8 mouse cellular contexts compared by ENCODE assay signal in the genomic region with DNA sequence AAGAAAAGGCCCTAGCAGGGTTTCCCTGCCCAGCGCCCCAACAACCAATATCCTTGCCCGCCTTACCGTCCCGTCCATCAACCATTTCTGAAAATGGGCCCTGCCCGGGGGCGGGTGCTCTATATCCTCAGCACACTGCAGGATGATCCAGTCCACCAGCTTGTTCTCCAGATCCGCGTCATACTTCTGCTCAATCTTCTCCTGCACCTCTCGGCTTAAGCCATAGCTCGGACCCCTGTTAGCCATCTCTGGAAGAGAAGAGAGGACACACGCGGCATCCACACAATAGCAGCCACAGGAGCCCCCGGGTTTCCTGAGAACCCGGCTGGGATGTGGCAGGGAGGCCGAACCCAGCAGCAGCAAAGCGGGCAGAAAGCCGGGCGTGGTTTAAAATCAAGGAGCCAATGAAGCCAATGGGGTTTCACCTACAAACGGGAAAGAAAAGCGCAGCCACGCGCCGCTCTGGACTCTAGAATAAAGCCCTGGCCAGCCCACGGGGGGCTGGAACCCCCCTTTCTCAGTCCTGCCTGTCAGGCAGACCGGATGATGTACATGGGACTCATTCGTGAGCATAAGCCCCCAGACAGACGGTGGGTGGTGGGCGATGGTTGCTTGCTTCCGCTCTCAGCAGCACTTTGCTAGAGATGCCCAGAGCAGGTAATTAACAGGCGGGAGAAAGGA. TPM values are rescaled to one million over a fixed set of nuclear protein-coding genes. Genes with fewer than 3 reads are reported as not detected.
DNase-seq lines count a peak whose midpoint lies in the region; ATAC-seq and TF ChIP-seq lines count a peak whose summit lies in the region.
"Had no signal": no experiment of that assay in that cellular context is flagged by ENCODE, and none has a peak within 500 bp of the region (broad histone marks: within the 10 kb centered on the region; RNA-seq: fewer than 3 reads in every experiment).

Gene Tagln3 (minus strand): TSS at position 548 of the 681 bp plus-strand sequence.

- WGBS in embryonic facial prominence, embryonic 12.5 days, result under 1% methylated on average over 30 of the region's 30 CpGs
- WGBS in hindbrain, embryonic 10.5 days, result under 1% methylated on average over 30 of the region's 30 CpGs
- WGBS in midbrain, embryonic 10.5 days, result under 1% methylated on average over 30 of the region's 30 CpGs

- TF ChIP-seq CTCF in left cerebral cortex, adult 2 months (IDR thresholded peaks at IDR 0.05), result no peak

- H3K4me2 ChIP-seq in embryonic facial prominence, embryonic 12.5 days (replicated peaks), result peak within 1 kb of the TSS; percentile 87

- H3K36me3 ChIP-seq in embryonic facial prominence, embryonic 12.5 days, result peaks cover 11% of the 10 kb centered on the region
- H3K36me3 ChIP-seq in hindbrain, embryonic 10.5 days, result peaks cover 47% of the 10 kb centered on the region
- H3K36me3 ChIP-seq in midbrain, embryonic 10.5 days, result peaks cover 47% of the 10 kb centered on the region

- ATAC-seq in embryonic facial prominence, embryonic 12.5 days (ENCODE audit: insufficient number of reproducible peaks, insufficient read depth, low FRiP score, low TSS enrichment), result peak; percentile 72

- H3K27ac ChIP-seq in embryonic facial prominence, embryonic 12.5 days, result peak within 1 kb of the TSS; percentile 78
- H3K27ac ChIP-seq in hindbrain, embryonic 10.5 days, result peak within 1 kb of the TSS; percentile 91
- H3K27ac ChIP-seq in left cerebral cortex, adult 2 months, result peak within 1 kb of the TSS; percentile 97
- peak within 1 kb of the TSS; percentile 94 for H3K27ac ChIP-seq in midbrain, embryonic 10.5 days (replicated peaks)

- H3K4me3 ChIP-seq in embryonic facial prominence, embryonic 12.5 days, result peak within 1 kb of the TSS; percentile 60
- H3K4me3 ChIP-seq in hindbrain, embryonic 10.5 days, result peak within 1 kb of the TSS; percentile 60
- peak within 1 kb of the TSS; percentile 75 for H3K4me3 ChIP-seq in left cerebral cortex, adult 2 months
- H3K4me3 ChIP-seq in midbrain, embryonic 10.5 days, result peak within 1 kb of the TSS; percentile 73
- H3K4me3 ChIP-seq: erythroblast, embryonic 14.5 days had no signal

- H3K9ac ChIP-seq in embryonic facial prominence, embryonic 12.5 days, result peak within 1 kb of the TSS; percentile 77

- peaks cover 13% of the 10 kb centered on the region; the same call in 1 of the 2 replicates for H3K4me1 ChIP-seq in embryonic facial prominence, embryonic 12.5 days
- peaks cover 58% of the 10 kb centered on the region for H3K4me1 ChIP-seq in hindbrain, embryonic 10.5 days (replicated peaks)
- H3K4me1 ChIP-seq in midbrain, embryonic 10.5 days, result peaks cover 62% of the 10 kb centered on the region

- H3K9me3 ChIP-seq in embryonic facial prominence, embryonic 12.5 days, result no peaks in the 10 kb centered on the region
- no peaks in the 10 kb centered on the region for H3K9me3 ChIP-seq in hindbrain, embryonic 10.5 days
- no peaks in the 10 kb centered on the region for H3K9me3 ChIP-seq in midbrain, embryonic 10.5 days (replicated peaks)

- DNase-seq in MN1 (ENCODE audit: low spot score), result peak; percentile 60
- peak; percentile 61 for DNase-seq in adrenal gland, postnatal 14 days
- peak; percentile 83 for DNase-seq in hindbrain, embryonic 10.5 days (ENCODE audit: low spot score)
- peak; percentile 71 to 79 for DNase-seq in left cerebral cortex, adult 2 months (ENCODE audit: extremely low spot score in 1 of 2, low spot score in 2 of 2)
- DNase-seq in midbrain, embryonic 10.5 days (ENCODE audit: low spot score), result peak; percentile 84
- DNase-seq in telencephalon, adult 2 months (ENCODE audit: low read depth, low spot score), result peak; percentile 71

- intact Hi-C loops in left cerebral cortex, adult 2 months (cut with DNase I), result loop anchor here (5.0 kb wide), 1 partner anchor 317 kb away; the partner anchor contains the start of gene Cd200

- H3K27me3 ChIP-seq in embryonic facial prominence, embryonic 12.5 days, result no peaks in the 10 kb centered on the region
- no peaks in the 10 kb centered on the region for H3K27me3 ChIP-seq in hindbrain, embryonic 10.5 days (ENCODE audit: insufficient read depth, poor library complexity, severe bottlenecking)
- no peaks in the 10 kb centered on the region for H3K27me3 ChIP-seq in midbrain, embryonic 10.5 days (ENCODE audit: low read depth, poor library complexity, severe bottlenecking)

RNA-seq across cellular contexts. Expression of gene Tagln3, which starts in this region (rescaled TPM):
- total RNA-seq in adrenal gland, postnatal 14 days (2021), result 4.1 and 7.3 TPM in 2 replicates
- 60.2 and 81.5 TPM in 2 replicates for polyA plus RNA-seq in embryonic facial prominence, embryonic 12.5 days (2016; fragmentation: Nextera tagmentation; extraction: Ambion mirVana)
- polyA plus RNA-seq in hindbrain, embryonic 10.5 days (2016; fragmentation: Nextera tagmentation; extraction: Ambion mirVana), result 193 and 362 TPM in 2 replicates
- total RNA-seq in left cerebral cortex, adult 2 months (2021), result 100 to 1,000 TPM; 320 to 326 TPM
- polyA plus RNA-seq in midbrain, embryonic 10.5 days (2016; fragmentation: Nextera tagmentation; extraction: Ambion mirVana), result 145 and 248 TPM in 2 replicates

Comparison
In these comparisons a context has a peak if more than half of its experiments do, and no peak if none do; other contexts are left out.
1. Peak in every context shown above with its lines: DNase-seq, ATAC-seq, H3K4me3 ChIP-seq and H3K27ac ChIP-seq.
2. RNA of gene Tagln3 (total RNA-seq): 320 to 326 TPM in left cerebral cortex, adult 2 months; 4.1 to 7.3 TPM in adrenal gland, postnatal 14 days; every median in the first group is over 10 times any median in the second.